Mouse (Mus musculus) lung, adult 2 months (tissue): ENCODE data around the gene Sh3kbp1. TPM values are rescaled to one million over a fixed set of nuclear protein-coding genes. Genes with fewer than 3 reads are reported as not detected.

Source experiments
- DNase-seq: peaks from one replicate; pipeline ENCODE4 v3.0.0; 2022
- H3K4me1 ChIP-seq: fragments of 200-500 bp; 2 replicates; pipeline ENCODE4 v1.6.1; 2011; ENCODE audit warnings: low read length; ENCODE audit not compliant: control insufficient read depth, insufficient read depth
- H3K4me3 ChIP-seq: fragments of 200-500 bp; replicated peaks from 2 replicates; pipeline ENCODE3; 2011; ENCODE audit warnings: low read depth, mild to moderate bottlenecking, control low read depth, low read length; ENCODE audit errors: extremely low read depth
- CTCF ChIP-seq: fragments of 200-500 bp; IDR thresholded peaks from 2 replicates; pipeline ENCODE4 v1.5.1; 2011; ENCODE audit warnings: mild to moderate bottlenecking, low read length, control low read depth; ENCODE audit not compliant: insufficient read depth
- POLR2A ChIP-seq: fragments of 200-500 bp; IDR thresholded peaks from 2 replicates; pipeline ENCODE4 v1.6.1; 2011; ENCODE audit warnings: low read depth, mild to moderate bottlenecking, control low read depth, low read length, borderline replicate concordance; ENCODE audit errors: extremely low read depth
- WGBS: fragments of 180-500 bp; shearing (Covaris S2); methylation state at CpG from one replicate; pipeline ENCODE4 v1.1.7; 2018; 5-methylcytosine and 5-hydroxymethylcytosine counted together
- polyA plus RNA-seq: library from polyadenylated mRNA; depleted of rRNA; stranded (reverse); fragments of >200 nt; gene quantifications from 2 replicates; pipeline ENCODE4 v1.2.3, GENCODE M21; 2012

Gene Sh3kbp1
- polyA plus RNA-seq, 1 experiment = 16.5 TPM

- TF ChIP-seq POLR2A (no peak), CTCF (no peak)
- DNase-seq = no peak
- H3K4me1 ChIP-seq = peaks cover 4% of the 10 kb centered on the region
- WGBS = 47% methylated on average over 2 of the region's 2 CpGs
- H3K4me3 ChIP-seq = no peak overlapping the region
These were observed 2.1 kb downstream of the Sh3kbp1 start for GRCm38 (mm10) chrX:159629203-159629602.

DNA sequence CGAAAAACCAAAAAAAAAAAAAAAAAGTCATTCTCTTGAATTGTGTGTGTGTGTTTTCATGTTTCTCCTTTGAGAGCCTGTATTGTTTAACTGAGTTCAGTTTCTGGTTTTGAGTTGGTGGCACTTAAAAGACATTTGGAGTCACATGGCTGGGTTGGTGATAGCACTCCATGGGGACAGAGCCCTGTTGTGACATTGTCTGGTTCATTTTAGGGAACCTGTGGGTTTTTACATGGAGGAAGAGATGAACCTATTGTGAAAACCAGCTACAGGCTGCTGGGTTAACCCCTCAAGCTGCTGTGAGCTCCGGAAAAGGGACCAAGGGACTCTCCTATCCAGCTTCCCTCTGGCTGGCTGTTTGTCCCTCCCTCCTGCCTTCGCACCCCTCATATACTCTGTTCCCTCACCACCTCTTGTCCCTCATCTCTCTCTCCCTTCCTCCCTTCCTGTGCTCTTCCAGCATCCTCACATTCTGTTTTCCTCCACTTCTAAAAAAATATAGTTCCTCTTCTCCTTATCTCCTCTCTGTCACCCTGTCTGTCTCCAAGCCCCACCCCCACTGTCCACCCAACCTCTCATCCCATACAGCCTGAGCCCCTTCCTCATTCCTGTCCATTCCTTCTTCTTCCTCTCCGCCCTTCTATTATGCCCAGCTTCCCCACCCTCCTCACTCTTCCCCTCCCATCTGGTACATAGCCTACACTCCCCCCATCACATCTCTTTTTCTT is 11.6 kb downstream of the Sh3kbp1 start:
- H3K4me3 ChIP-seq = no peak overlapping the region
- DNase-seq = no peak
- no peak for TF ChIP-seq CTCF
- no peak for TF ChIP-seq POLR2A
- 76% methylated on average over 4 of the region's 4 CpGs for WGBS
- no peaks in the 10 kb centered on the region for H3K4me1 ChIP-seq

GRCm38 (mm10) chrX:159639991-159640390 is 12.9 kb downstream of the Sh3kbp1 start:
- Histone ChIP-seq H3K4me1 (no peaks in the 10 kb centered on the region), H3K4me3 (no peak overlapping the region)
- TF ChIP-seq POLR2A = no peak
- no peak for TF ChIP-seq CTCF
- WGBS = 73% methylated on average over 4 of the region's 4 CpGs
- DNase-seq = no peak

GRCm38 (mm10) chrX:159645314-159645713 is 18.2 kb downstream of the Sh3kbp1 start:
- no peak for DNase-seq
- WGBS = 80% methylated on average over 3 of the region's 3 CpGs
- TF ChIP-seq CTCF (no peak), POLR2A (no peak)
- Histone ChIP-seq H3K4me3 (no peak overlapping the region), H3K4me1 (no peaks in the 10 kb centered on the region)

DNA sequence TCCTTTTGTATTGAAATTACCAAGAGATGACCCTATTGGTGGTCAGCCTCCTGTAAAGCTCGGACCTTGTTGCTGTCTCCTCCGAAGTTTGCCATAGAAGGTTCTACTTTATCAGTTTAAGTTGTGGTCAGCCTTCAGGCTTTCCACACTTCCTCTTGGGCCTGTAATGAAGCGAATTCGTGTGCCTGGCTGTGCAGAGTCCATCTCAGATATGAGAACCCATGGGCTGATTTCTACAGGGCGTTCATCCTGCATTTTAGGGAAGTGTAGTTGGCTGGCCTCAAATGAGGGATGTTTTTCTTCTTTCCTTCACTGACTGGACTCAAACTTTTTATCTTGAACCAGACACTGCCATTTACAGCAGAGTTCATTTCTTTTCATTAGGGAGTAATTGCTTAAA is 20.5 kb downstream of the Sh3kbp1 start:
- Histone ChIP-seq H3K4me3 (no peak overlapping the region), H3K4me1 (no peaks in the 10 kb centered on the region)
- 75% methylated on average over 5 of the region's 5 CpGs for WGBS
- no peak for DNase-seq
- TF ChIP-seq CTCF (no peak), POLR2A (no peak)

GRCm38 (mm10) chrX:159648598-159648997 is 21.5 kb downstream of the Sh3kbp1 start:
- 76% methylated on average over 3 of the region's 3 CpGs for WGBS

DNA sequence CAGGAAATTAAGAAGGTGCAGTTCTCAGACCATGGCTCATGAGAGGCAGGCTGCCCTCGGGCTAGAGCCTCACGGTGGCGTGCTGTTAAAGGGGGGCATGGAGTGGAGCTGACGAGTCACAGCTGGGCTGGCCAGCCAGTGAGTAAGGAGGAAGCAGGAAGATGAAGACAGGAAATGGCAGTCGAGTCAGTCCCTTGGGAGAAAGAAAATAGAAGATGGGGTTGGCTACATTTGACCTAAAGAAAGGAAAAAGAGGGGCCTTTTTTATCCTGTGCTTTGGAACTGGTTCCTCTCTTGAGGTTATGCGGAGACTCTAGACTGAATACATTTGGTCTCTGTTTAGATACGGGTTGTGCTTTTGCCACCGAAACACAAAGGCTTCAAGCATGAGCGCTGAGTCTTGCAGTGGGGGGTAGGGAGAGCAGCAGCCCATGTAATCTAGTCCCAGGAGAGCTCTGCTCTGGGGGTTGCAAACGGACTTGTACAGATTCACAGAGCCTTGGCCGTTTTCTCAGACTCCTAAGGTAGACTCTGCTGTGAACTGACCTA is 23.1 kb downstream of the Sh3kbp1 start:
- Histone ChIP-seq H3K4me3 (no peak overlapping the region), H3K4me1 (no peaks in the 10 kb centered on the region)
- 58% methylated on average over 11 of the region's 11 CpGs for WGBS
- no peak for DNase-seq
- TF ChIP-seq CTCF = no peak
- no peak for TF ChIP-seq POLR2A

More at GRCm38 (mm10) chrX:159648598-159648997, 21.5 kb downstream of the Sh3kbp1 start:
- no peak for DNase-seq
- TF ChIP-seq POLR2A (no peak), CTCF (no peak)
- no peak overlapping the region for H3K4me3 ChIP-seq
- H3K4me1 ChIP-seq = no peaks in the 10 kb centered on the region

GRCm38 (mm10) chrX:159650727-159651126 is 23.7 kb downstream of the Sh3kbp1 start:
- DNase-seq = no peak
- Histone ChIP-seq H3K4me1 (no peaks in the 10 kb centered on the region), H3K4me3 (no peak overlapping the region)
- TF ChIP-seq POLR2A (no peak), CTCF (no peak)
- WGBS = 64% methylated on average over 6 of the region's 6 CpGs

GRCm38 (mm10) chrX:159671388-159671787 is 44.3 kb downstream of the Sh3kbp1 start:
- no peak for DNase-seq
- 82% methylated on average over 7 of the region's 7 CpGs for WGBS
- H3K4me1 ChIP-seq = no peaks in the 10 kb centered on the region
- H3K4me3 ChIP-seq = no peak overlapping the region
- TF ChIP-seq CTCF (no peak), POLR2A (no peak)

DNA sequence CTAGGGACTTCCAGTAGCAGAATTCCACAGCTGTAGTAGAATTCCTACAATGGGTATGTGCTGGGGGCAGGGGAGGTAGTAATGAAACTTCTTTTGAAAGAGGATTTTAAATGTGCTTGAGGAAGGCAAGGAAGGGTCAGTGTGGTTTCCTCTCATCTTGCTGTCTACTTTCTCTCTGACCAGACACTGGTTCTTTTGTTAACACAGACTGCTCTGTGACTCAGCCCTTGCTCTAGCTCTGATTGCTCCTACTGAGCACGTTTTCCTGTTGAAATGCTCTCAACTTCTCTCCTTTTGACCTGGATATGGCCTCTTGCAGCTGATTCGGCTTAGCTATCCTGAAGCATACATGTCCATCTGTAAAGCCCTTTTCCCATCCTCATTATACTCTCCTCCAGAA is 45.4 kb downstream of the Sh3kbp1 start:
- TF ChIP-seq CTCF = no peak
- TF ChIP-seq POLR2A = no peak
- H3K4me3 ChIP-seq = no peak overlapping the region
- 40% methylated on average over 2 of the region's 2 CpGs for WGBS
- H3K4me1 ChIP-seq = no peaks in the 10 kb centered on the region
- DNase-seq = no peak
